Mouse (Mus musculus) macrophage (primary cell): ENCODE data around the gene Npm1. TPM values are rescaled to one million over a fixed set of nuclear protein-coding genes. Genes with fewer than 3 reads are reported as not detected.

Experiments
- H3K27ac ChIP-seq: fragments of 350-480 bp; formaldehyde crosslinking; 2 replicates; pipeline ENCODE4 v1.9.0; 2021
- H3K36me3 ChIP-seq: fragments of 350-480 bp; formaldehyde crosslinking; 2 replicates; pipeline ENCODE4 v1.9.0; 2021; ENCODE audit errors: inconsistent target
- H3K4me3 ChIP-seq: fragments of 350-480 bp; formaldehyde crosslinking; 2 replicates; pipeline ENCODE4 v1.9.0; 2021; ENCODE audit errors: inconsistent target
- H3K79me2 ChIP-seq: fragments of 350-480 bp; formaldehyde crosslinking; 2 replicates; pipeline ENCODE4 v1.9.0; 2021; ENCODE audit errors: inconsistent target
- WGBS: methylation state at CpG from one replicate; pipeline ENCODE4 v1.1.7; 2026; ENCODE audit warnings: inconsistent platforms; ENCODE audit not compliant: missing documents; 5-methylcytosine and 5-hydroxymethylcytosine counted together
- polyA plus RNA-seq: library from polyadenylated mRNA; stranded (reverse); fragments of 250-400 nt; gene quantifications from 3 replicates; pipeline ENCODE4 v1.2.4, GENCODE M21; 2018; ENCODE audit warnings: inconsistent platforms

The Npm1 gene
- polyA plus RNA-seq, 1 experiment from 2014 or later: 878 TPM

DNA sequence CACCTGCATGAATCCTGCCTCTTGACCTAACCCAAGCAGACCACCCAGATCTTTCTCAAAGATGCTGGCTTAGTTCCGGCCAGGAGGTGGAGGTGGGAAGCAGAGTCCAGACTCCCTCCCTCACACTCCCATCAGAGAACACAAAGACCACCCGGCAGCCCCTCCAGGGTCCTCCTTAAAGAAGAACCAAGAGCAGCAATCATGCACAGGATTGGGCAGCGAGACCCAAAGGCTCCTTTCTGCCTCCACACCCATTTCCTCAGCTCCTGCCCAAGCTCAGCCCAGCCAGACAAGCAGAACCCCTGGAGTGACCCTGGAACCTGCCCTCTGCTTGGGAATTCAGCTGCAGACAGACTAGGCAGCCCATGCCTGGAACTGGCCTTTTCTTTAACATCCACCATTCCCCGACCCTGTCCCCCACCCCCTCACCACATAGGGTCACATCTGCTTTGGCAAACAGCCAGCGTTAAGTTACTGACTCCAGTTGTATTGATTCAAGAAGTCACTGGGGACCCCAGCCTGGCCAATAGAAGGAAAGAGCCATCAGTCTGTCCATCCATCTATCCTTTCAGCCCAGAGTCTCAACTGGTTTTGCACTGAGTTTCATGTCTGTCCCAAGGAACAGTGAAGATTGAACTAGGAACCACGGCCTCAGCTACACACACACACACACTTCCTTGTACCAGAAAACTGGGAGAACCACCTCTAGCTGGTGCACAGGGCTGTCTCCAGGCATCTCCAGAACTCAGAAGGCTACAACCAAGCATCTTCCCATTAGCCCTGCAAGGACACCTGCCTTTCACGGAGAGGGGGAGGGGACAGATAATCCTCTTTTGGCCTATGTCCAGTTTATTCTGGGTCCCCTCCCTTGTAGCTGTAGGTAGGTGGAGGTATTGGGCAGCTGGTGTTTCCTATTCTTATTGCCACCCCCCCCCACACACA lies 17.5 kb downstream of the Npm1 start:
- no peak overlapping the region for H3K4me3 ChIP-seq
- peaks cover 2% of the 10 kb centered on the region; the same call in 1 of the 2 replicates for H3K36me3 ChIP-seq
- H3K27ac ChIP-seq: no peak overlapping the region
- WGBS: 46% methylated on average over 7 of the region's 7 CpGs
- no peaks in the 10 kb centered on the region for H3K79me2 ChIP-seq

DNA sequence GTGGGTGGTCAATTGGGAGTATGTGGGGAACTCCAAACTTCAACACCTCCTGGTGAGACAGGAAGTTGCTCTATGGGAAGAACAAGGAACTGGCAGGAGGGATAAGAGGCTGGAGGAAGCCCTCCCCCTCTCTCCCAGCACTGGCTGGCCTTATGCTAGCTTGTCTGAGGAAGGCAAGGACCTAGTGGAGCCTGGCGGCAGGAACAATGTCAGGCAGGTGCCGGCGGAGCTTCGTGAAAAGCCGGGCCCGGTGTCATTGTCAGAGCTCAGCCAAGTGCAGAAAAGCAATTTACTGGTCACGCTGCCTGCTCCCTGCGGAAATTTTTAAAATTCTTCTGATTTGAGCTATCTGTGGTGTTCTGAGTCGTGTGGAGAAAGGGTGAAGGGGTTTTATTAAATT lies 19.1 kb downstream of the Npm1 start:
- H3K79me2 ChIP-seq: no peaks in the 10 kb centered on the region
- H3K36me3 ChIP-seq: no peaks in the 10 kb centered on the region
- no peak overlapping the region for H3K27ac ChIP-seq
- 38% methylated on average over 9 of the region's 9 CpGs for WGBS
- no peak overlapping the region for H3K4me3 ChIP-seq

DNA sequence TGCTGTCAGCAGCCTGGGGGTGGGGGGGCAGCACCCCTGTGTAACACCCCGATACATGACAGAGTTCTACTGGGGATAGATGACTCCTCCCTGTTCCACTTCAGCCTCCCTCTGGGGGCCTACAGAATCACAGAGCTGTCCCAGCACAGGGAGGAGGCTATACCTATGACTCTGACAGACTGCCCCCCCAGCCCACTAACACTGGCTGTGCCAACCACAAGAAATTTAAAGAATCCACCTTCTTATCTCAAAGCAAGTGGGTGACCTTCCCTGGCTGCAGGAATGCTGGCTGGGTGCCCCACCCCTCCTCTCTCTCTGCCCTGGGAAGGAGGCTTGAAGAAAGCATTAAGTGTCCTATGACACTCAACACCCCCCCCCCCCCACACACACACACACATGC lies 20.2 kb downstream of the Npm1 start:
- Histone ChIP-seq H3K36me3 (no peaks in the 10 kb centered on the region), H3K79me2 (no peaks in the 10 kb centered on the region), H3K4me3 (no peak overlapping the region), H3K27ac (no peak overlapping the region)
- WGBS: 92% methylated on average over 1 of the region's 1 CpGs

DNA sequence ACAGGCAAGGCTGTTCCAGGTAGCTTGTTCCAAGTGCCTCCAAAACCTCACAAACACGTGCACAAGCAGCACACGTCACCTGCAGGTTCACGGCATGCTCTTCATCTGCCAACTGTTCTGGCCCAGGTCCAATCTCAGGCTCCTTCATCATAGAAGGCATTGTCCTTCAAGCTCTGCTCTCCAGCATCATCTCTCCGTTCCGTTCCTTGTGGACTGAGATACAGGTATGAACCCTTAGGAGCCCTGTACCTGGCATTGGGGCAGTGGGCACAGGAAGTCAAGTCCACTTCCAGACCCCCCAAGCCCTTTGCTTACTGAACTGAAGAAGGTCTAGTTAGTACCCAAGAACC lies 22.9 kb downstream of the Npm1 start:
- H3K36me3 ChIP-seq: no peaks in the 10 kb centered on the region
- WGBS: 85% methylated on average over 5 of the region's 5 CpGs
- no peak overlapping the region for H3K27ac ChIP-seq
- no peak overlapping the region for H3K4me3 ChIP-seq
- no peaks in the 10 kb centered on the region for H3K79me2 ChIP-seq

DNA sequence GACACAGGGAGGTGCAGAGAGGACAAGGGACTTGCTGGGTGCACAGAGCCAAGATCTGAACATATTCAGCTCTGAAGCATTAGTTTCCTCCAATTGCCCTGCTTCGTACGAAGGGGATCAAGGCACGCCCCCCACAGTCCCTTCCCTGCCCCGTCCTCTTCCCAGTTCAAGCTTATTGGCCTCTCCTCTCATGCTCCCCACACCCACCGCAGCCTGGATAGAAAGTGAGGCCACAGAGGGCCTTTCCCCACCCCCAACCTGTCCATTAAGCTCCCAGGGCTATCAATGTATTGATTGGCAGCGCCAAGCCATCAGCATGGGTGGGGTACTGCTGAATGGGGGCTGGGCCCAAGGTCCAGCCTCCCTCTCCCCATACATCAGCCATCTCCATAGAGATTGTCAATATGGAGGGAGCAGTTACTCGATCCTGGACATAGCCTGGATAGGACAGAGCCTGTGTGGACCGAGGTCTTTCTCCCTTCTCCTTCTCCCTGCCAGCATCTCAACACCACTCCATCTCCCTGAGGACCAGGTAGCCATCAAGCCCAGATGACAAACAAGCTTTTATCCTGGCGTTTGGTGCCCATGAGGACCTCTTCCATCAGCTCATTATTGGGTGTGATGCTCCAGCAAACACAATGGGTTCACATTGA lies 23.4 kb downstream of the Npm1 start:
- WGBS: 80% methylated on average over 9 of the region's 9 CpGs
- Histone ChIP-seq H3K36me3 (no peaks in the 10 kb centered on the region), H3K4me3 (no peak overlapping the region), H3K79me2 (no peaks in the 10 kb centered on the region), H3K27ac (no peak overlapping the region)

DNA sequence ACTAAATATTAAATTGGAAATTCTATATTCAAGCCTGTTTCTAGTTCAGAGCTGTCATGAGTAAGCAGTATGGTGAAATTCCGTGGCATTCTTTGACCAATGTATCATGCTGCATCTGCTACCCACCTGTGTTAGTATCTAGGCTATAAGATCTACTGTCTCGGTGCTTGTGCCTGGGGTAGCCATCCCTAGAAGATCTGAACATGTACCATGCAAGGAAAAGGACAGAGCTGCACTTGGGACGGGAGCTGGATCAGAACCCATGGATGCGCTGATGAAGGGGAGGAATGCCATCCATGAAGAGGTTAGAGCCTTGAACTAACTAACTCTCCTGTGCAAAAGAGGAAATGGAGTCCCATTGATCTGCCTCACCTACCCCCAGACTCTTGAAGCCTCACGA lies 24.3 kb downstream of the Npm1 start:
- Histone ChIP-seq H3K4me3 (no peak overlapping the region), H3K27ac (no peak overlapping the region), H3K79me2 (no peaks in the 10 kb centered on the region), H3K36me3 (no peaks in the 10 kb centered on the region)
- 84% methylated on average over 5 of the region's 5 CpGs for WGBS

DNA sequence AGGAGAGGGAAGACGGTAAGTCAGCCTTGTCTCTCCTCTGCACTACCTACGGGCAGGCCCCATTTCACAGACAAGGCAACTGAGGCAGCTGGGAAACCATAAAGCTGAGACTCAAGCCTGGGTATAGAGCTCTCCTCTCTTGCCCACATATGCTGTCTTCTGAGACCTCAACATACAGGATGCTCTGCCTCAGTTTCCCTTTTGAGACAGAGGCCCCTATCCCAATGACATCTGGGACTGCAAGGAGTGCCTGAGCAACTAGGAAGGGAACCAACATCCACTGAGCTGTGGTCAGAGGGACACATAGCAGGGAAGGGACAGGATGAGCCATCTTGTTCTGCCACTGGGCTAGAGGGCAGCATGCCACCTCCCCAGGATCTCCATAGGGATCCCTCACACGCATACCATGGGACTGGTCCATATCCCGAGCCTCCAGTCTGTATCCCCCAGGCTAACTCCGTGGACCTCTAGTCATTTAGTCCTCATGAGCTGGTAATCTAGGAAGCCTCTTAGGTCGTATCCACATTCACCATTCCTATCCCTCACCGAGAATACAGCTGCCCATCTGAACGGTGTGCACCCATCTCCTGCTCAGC lies 28.5 kb downstream of the Npm1 start:
- no peak overlapping the region for H3K4me3 ChIP-seq
- WGBS: 90% methylated on average over 8 of the region's 8 CpGs
- H3K27ac ChIP-seq: no peak overlapping the region
- no peaks in the 10 kb centered on the region for H3K36me3 ChIP-seq
- no peaks in the 10 kb centered on the region for H3K79me2 ChIP-seq

DNA sequence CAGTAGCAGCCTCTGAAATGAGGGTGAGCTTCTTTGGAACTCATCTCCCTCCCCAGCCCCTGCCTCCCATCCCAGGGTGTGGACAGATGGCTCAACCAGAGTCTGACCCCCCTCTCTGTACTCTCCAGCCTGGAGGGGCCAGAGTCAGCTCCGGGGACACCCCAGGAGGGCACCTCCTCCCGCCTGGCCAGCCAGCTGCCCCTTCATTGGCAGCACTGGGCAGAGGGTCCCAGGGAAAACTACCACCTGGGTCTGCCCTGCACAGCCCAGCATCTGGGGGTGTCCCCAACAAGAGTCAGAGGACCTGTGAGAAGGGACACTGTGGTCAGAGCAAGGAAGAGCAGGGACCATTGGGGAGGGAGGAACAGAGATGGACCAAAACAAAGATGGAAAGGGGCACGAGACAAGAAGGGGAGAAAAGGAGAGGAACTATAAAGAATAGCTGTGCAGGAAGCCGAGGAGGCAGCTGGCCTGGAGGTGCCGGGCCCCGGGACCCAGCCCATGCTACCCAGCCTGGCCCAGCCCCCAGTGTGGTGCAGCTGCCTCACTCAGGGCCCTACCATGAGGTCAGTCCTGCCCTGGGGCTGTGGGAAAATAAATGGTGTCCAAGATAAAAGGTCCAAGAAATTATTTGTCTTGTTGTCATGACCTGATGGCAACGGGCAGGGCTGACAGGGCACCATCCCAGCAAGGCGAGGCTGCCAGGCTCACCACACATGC lies 30.2 kb downstream of the Npm1 start:
- H3K4me3 ChIP-seq: no peak overlapping the region
- H3K27ac ChIP-seq: no peak overlapping the region
- 64% methylated on average over 8 of the region's 8 CpGs for WGBS

DNA sequence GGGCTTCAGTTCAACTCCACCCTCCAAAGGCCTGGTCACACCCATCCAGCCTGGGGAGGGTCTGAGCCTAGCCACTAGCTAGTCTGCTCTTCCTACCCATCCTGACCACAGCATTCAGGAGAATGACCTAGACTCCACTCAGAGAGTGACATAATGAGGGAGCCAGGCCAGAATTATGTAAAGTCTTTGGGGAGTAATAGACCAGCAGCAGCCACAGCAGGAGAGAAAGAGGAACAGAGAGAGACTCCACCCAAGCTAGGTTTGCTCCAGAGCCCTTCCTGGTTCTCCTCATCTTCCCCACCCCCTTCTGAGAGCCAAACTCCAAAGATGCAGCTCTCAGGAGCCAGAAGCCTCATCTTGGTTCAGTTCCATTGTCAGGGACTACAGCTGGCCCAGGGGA lies 35.9 kb downstream of the Npm1 start:
- no peaks in the 10 kb centered on the region for H3K79me2 ChIP-seq
- no peaks in the 10 kb centered on the region for H3K36me3 ChIP-seq
- no peak overlapping the region for H3K4me3 ChIP-seq
- no peak overlapping the region for H3K27ac ChIP-seq

More for the DNA sequence above, 30.2 kb downstream of the Npm1 start:
- H3K36me3 ChIP-seq: no peaks in the 10 kb centered on the region
- no peaks in the 10 kb centered on the region for H3K79me2 ChIP-seq

DNA sequence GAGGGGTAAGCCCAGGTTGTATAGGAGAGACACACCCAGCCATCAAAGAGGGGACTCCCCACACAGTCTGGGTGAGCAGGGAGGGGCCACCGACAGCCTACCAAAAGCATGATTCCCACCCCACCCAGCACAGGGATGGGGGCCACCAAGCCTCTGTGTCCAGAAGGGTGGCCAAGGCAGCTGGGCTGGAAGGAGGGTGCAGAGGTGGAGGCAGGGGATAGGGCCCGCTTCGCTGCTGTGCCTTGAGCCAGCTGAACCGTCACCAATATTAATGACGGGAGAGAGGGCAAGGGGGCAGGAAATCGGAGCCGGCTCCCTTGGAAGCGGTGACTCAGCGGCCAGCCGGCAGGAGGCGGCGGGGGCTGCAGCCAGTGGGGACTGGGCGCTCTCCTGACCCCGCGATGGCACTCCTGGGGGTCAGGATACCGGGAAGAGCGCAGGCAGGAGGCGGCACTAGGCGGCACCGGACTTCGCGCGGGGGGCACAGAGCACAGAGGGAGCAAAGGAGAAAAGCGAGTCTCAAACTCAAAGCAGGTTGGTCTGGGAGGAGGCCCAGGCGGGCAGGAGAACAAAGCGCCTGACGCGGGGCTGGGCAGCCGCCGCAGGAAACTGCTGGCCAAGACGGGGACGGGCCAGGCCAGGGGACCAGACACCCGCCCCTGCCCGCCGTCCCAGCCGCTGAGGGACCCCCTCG lies 40.3 kb downstream of the Npm1 start:
- 2% methylated on average over 35 of the region's 37 CpGs for WGBS
- Histone ChIP-seq H3K36me3 (no peaks in the 10 kb centered on the region), H3K27ac (no peak overlapping the region), H3K79me2 (no peaks in the 10 kb centered on the region), H3K4me3 (no peak overlapping the region)

DNA sequence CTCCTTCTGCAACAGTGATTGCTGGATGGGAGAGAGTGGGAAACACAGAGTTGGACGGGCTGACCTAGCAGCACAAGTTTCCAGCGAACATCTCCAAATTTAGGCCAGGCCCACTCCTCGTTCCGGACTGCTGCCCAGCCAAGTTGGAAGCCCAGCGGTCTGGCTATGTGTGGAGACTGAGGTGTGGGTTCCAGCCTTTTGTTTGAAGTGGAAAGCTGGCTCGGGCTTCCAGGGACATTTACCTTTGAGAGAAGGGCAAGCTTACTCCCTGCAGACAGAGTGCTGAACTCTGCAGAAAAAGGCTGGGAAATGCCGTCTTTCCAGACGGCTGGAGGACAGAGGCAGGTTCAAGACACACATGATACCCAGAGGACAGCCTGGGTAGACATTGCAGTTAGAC lies 43.5 kb downstream of the Npm1 start:
- Histone ChIP-seq H3K79me2 (no peaks in the 10 kb centered on the region), H3K4me3 (no peak overlapping the region), H3K27ac (no peak overlapping the region), H3K36me3 (no peaks in the 10 kb centered on the region)
- 95% methylated on average over 8 of the region's 8 CpGs for WGBS

DNA sequence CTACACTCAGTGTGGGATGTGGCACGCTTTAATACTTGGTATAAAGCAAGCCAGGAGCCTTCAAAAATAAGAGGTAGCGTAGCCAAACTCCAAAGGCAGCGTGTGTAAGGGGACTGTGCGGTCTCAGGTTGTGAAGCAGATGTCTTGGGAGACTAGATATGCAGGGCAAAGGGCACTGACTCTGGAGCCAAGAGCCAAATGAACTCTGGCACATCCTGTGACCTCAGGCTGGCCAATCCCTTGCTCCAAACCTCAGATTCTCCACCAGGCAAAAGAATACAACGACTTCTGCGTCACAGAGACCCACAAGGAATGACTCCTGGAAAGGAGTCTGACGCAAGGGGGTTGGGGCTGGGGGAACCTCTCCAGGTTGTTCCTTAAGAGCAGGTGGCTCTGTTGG lies 43.9 kb downstream of the Npm1 start:
- Histone ChIP-seq H3K27ac (no peak overlapping the region), H3K79me2 (no peaks in the 10 kb centered on the region), H3K4me3 (no peak overlapping the region), H3K36me3 (no peaks in the 10 kb centered on the region)
- 88% methylated on average over 7 of the region's 7 CpGs for WGBS

DNA sequence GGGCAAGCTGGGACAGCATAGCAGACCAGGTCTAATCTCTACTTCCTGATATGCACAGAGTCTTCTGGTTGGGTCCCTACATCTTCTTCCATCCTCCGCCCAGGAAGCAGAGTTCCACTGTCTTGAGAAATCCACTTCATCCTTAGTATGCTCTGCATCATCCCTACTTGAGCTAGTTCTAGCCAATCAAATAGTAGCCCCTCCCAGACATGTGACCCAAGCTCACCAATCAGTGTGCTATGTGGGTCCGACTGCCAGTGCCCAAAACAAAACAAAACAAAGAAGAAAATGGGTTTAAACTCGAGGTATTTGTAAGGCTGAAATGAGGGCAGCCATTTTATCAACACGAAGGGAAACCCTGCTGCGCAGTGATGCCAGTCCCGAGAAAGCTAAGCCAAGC lies 44.5 kb downstream of the Npm1 start:
- no peak overlapping the region for H3K4me3 ChIP-seq
- WGBS: 73% methylated on average over 6 of the region's 6 CpGs
- H3K36me3 ChIP-seq: no peaks in the 10 kb centered on the region
- H3K79me2 ChIP-seq: no peaks in the 10 kb centered on the region
- H3K27ac ChIP-seq: no peak overlapping the region

DNA sequence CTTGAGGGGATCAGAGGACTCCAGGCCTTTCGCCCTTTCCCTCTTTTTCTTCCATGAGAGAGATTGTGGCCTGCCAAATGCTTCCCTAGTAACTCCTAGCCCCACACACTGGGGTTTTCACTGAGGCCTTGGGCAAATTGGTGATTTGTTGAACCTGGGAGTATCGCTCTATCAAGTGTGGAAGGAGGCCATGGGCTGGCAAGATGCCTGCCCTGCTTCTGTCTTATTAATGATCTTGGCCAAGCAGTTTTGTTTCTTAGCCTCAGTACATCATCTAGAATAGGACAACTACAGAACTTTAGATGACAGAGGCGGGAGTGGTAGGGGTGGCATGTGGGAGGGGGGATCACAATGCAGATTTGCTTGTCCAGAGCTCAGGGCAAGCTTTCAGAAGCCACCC lies 47.2 kb downstream of the Npm1 start:
- H3K27ac ChIP-seq: no peak overlapping the region
- no peaks in the 10 kb centered on the region for H3K79me2 ChIP-seq
- no peaks in the 10 kb centered on the region for H3K36me3 ChIP-seq
- WGBS: 87% methylated on average over 3 of the region's 3 CpGs
- H3K4me3 ChIP-seq: no peak overlapping the region
